In genomic region chr15:84680545-84681454, GRCm38 (mm10) we compare ENCODE assay signal across 8 mouse cellular contexts. TPM values are rescaled to one million over a fixed set of nuclear protein-coding genes. Genes with fewer than 3 reads are reported as not detected.
A peak's percentile ranks its signal among the peaks of the same experiment; 100 is the strongest.
DNase-seq lines count a peak whose midpoint lies in the region; ATAC-seq and TF ChIP-seq lines count a peak whose summit lies in the region.

No protein-coding gene starts in this region.

- no peaks in the 10 kb centered on the region for H3K9me3 ChIP-seq in midbrain, postnatal 0 days (ENCODE audit: low read length)
- no peaks in the 10 kb centered on the region for H3K9me3 ChIP-seq in stomach, embryonic 15.5 days

- H3K79me2 ChIP-seq in liver, adult 2 months (ENCODE audit: control insufficient read depth, insufficient read depth, low read length) = peaks cover 12% of the 10 kb centered on the region; the same call in 1 of the 2 replicates

- DNase-seq in cerebellum, postnatal 14 days = peak; percentile 75 to 80
- no peak for DNase-seq in cerebellum, adult 9-11 months
- peak; percentile 92 for DNase-seq in gastrocnemius, postnatal 25 days
- peak; percentile 65 for DNase-seq in induced T-regulatory cell, adult 2 months (ENCODE audit: low read depth)
- DNase-seq in liver, adult 2 months (ENCODE audit: extremely low read depth, low read depth, low spot score) = peak; percentile 46
- peak; percentile 40 for DNase-seq in midbrain, postnatal 0 days (ENCODE audit: low spot score)

- no peak overlapping the region for H3K27ac ChIP-seq in cortical plate, adult 2 months (ENCODE audit: insufficient read depth, low read length)
- peak overlapping the region; percentile 43; the same call in 1 of the 2 replicates for H3K27ac ChIP-seq in liver, adult 2 months (replicated peaks; ENCODE audit: insufficient read depth, low read depth, low read length)
- no peak overlapping the region for H3K27ac ChIP-seq in midbrain, postnatal 0 days (ENCODE audit: low read depth, low read length)
- peak overlapping the region; percentile 89 for H3K27ac ChIP-seq in stomach, embryonic 15.5 days

- TF ChIP-seq CTCF in cortical plate, adult 2 months (IDR thresholded peaks at IDR 0.05; ENCODE audit: extremely low read depth, insufficient read depth, low read length) = no peak
- TF ChIP-seq CTCF in liver, adult 2 months (IDR thresholded peaks at IDR 0.05; ENCODE audit: low read depth, low read length) = no peak
- no peak for TF ChIP-seq CTCF in midbrain, postnatal 0 days (IDR thresholded peaks at IDR 0.05)

- H3K4me3 ChIP-seq in cortical plate, adult 2 months (ENCODE audit: insufficient read depth, low read length) = peak overlapping the region; percentile 31
- H3K4me3 ChIP-seq in liver, adult 2 months (ENCODE audit: insufficient read depth, low read depth, low read length) = peak overlapping the region; percentile 77
- H3K4me3 ChIP-seq in midbrain, postnatal 0 days (ENCODE audit: low read depth, low read length) = peak overlapping the region; percentile 48
- H3K4me3 ChIP-seq in stomach, embryonic 15.5 days (replicated peaks) = peak overlapping the region; percentile 85

- TF ChIP-seq POLR2A in cortical plate, adult 2 months (IDR thresholded peaks at IDR 0.05; ENCODE audit: extremely low read depth, insufficient read depth, low read length) = no peak
- TF ChIP-seq POLR2A in liver, adult 2 months (IDR thresholded peaks at IDR 0.05; ENCODE audit: extremely low read depth, insufficient read depth, low read length) = 0 out of 2 replicates have a peak, but pooled peaks have one; percentile 30

- H3K27me3 ChIP-seq in liver, adult 2 months (ENCODE audit: control insufficient read depth, insufficient read depth, low read length) = no peaks in the 10 kb centered on the region
- peaks cover 18% of the 10 kb centered on the region for H3K27me3 ChIP-seq in midbrain, postnatal 0 days (ENCODE audit: insufficient read depth, low read length)
- H3K27me3 ChIP-seq in stomach, embryonic 15.5 days (replicated peaks) = no peaks in the 10 kb centered on the region

- no peaks in the 10 kb centered on the region for H3K4me1 ChIP-seq in cortical plate, adult 2 months (ENCODE audit: control insufficient read depth, insufficient read depth, low read length)
- peaks cover 3% of the 10 kb centered on the region; the same call in 1 of the 2 replicates for H3K4me1 ChIP-seq in liver, adult 2 months (ENCODE audit: control insufficient read depth, insufficient read depth, low read length)
- peaks cover 7% of the 10 kb centered on the region; the same call in 1 of the 2 replicates for H3K4me1 ChIP-seq in midbrain, postnatal 0 days (ENCODE audit: insufficient read depth, low read length)
- H3K4me1 ChIP-seq in stomach, embryonic 15.5 days = peaks cover 26% of the 10 kb centered on the region

- peak; percentile 47 for ATAC-seq in midbrain, postnatal 0 days (ENCODE audit: low FRiP score)
- peak; percentile 69 for ATAC-seq in stomach, embryonic 15.5 days (ENCODE audit: insufficient read depth, low FRiP score, low read depth)

- peak overlapping the region; percentile 98 for H3K4me2 ChIP-seq in midbrain, postnatal 0 days (ENCODE audit: low read depth, low read length, poor library complexity, severe bottlenecking)
- peak overlapping the region; percentile 90 for H3K4me2 ChIP-seq in stomach, embryonic 15.5 days

- WGBS in liver, adult 2 months = 2% methylated on average over 77 of the region's 77 CpGs
- WGBS in midbrain, postnatal 0 days = 2% methylated on average over 74 of the region's 77 CpGs
- under 1% methylated on average over 76 of the region's 77 CpGs for WGBS in stomach, embryonic 15.5 days

- no peaks in the 10 kb centered on the region for H3K36me3 ChIP-seq in liver, adult 2 months (ENCODE audit: control insufficient read depth, insufficient read depth, low read length)
- no peaks in the 10 kb centered on the region for H3K36me3 ChIP-seq in midbrain, postnatal 0 days (ENCODE audit: insufficient read depth, low read length)
- no peaks in the 10 kb centered on the region for H3K36me3 ChIP-seq in stomach, embryonic 15.5 days

- H3K9ac ChIP-seq in liver, adult 2 months (ENCODE audit: low read depth, low read length) = peak overlapping the region; percentile 85
- H3K9ac ChIP-seq in midbrain, postnatal 0 days (replicated peaks; ENCODE audit: low read length, poor library complexity, severe bottlenecking) = peak overlapping the region; percentile 50
- peak overlapping the region; percentile 84 for H3K9ac ChIP-seq in stomach, embryonic 15.5 days

RNA-seq across cellular contexts. Expression of gene Prr5, which starts 11.4 kb away (rescaled TPM):
- 10.1 and 10.3 TPM in 2 replicates for polyA plus RNA-seq in cortical plate, adult 2 months (2012; rRNA removed)
- 1 to 10 TPM; 3.9 to 4.1 TPM for total RNA-seq in gastrocnemius, postnatal 25 days (2021)
- total RNA-seq in liver, adult 2 months (2014; rRNA removed) = 2.2 and 2.6 TPM in 2 replicates
- 9.4 and 10.6 TPM in 2 replicates for polyA plus RNA-seq in liver, adult 2 months (2012; rRNA removed)
- 25.8 and 33.4 TPM in 2 replicates for total RNA-seq in midbrain, postnatal 0 days (2014; rRNA removed)
- 37.8 and 40.7 TPM in 2 replicates for polyA plus RNA-seq in midbrain, postnatal 0 days (2015; fragmentation: Nextera tagmentation; extraction: Ambion mirVana)
- 40.1 and 42.1 TPM in 2 replicates for polyA plus RNA-seq in stomach, embryonic 15.5 days (2015; fragmentation: Nextera tagmentation; extraction: Ambion mirVana)

RNA-seq across cellular contexts. Expression of gene Arhgap8, which starts 39.1 kb away (rescaled TPM):
- 0.06 and 0.23 TPM in 2 replicates for polyA plus RNA-seq in cortical plate, adult 2 months (2012; rRNA removed)
- under 1 TPM in 1 of 2 experiments, not detected in 1; 0.83 TPM for total RNA-seq in gastrocnemius, postnatal 25 days (2021)
- total RNA-seq in liver, adult 2 months (2014; rRNA removed) = not detected in 2 replicates
- polyA plus RNA-seq in liver, adult 2 months (2012; rRNA removed) = 0.20 TPM in 1 of 2 replicates, not detected in the other
- total RNA-seq in midbrain, postnatal 0 days (2014; rRNA removed) = 0.44 and 0.61 TPM in 2 replicates
- polyA plus RNA-seq in midbrain, postnatal 0 days (2015; fragmentation: Nextera tagmentation; extraction: Ambion mirVana) = 0.33 and 0.53 TPM in 2 replicates
- 10.3 and 11.4 TPM in 2 replicates for polyA plus RNA-seq in stomach, embryonic 15.5 days (2015; fragmentation: Nextera tagmentation; extraction: Ambion mirVana)

Comparison
In these comparisons a context has a peak if more than half of its experiments do, and no peak if none do; other contexts are left out.
1. H3K27ac ChIP-seq: peak in liver, adult 2 months (single experiment) and stomach, embryonic 15.5 days (single experiment); none in cortical plate, adult 2 months (single experiment) and midbrain, postnatal 0 days (single experiment).
2. H3K4me3 ChIP-seq: peak in every context shown above with its lines; median percentile 85 in stomach, embryonic 15.5 days; 77 in liver, adult 2 months; 48 in midbrain, postnatal 0 days; 31 in cortical plate, adult 2 months.
3. Peak in every context shown above with its lines, with median percentiles within 50 percentile points of each other: H3K9ac ChIP-seq.